Mouse (Mus musculus): Measurements from ENCODE around the gene Eipr1.

Eipr1 gene

DNA sequence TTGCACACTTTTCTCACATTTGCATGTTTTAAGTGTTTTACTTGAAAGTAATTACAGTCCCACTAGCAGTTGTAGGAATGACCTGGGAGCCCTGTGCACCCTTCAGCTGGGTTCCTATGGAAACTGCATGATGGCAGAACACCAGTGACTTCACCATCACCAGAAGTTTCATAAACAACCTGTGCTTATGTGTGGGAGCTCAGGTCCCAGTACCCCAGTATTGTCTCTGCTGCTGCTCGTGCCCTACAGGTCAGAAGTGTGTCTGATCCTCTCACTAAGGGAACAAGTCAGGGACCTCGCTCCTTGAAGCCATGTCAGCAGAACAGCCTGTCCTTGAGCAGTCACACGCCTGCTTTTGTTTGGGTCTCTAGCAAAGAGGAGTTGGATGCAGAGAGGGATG is 78.9 kb downstream of the Eipr1 start:
- DNase-seq: no peak

DNA sequence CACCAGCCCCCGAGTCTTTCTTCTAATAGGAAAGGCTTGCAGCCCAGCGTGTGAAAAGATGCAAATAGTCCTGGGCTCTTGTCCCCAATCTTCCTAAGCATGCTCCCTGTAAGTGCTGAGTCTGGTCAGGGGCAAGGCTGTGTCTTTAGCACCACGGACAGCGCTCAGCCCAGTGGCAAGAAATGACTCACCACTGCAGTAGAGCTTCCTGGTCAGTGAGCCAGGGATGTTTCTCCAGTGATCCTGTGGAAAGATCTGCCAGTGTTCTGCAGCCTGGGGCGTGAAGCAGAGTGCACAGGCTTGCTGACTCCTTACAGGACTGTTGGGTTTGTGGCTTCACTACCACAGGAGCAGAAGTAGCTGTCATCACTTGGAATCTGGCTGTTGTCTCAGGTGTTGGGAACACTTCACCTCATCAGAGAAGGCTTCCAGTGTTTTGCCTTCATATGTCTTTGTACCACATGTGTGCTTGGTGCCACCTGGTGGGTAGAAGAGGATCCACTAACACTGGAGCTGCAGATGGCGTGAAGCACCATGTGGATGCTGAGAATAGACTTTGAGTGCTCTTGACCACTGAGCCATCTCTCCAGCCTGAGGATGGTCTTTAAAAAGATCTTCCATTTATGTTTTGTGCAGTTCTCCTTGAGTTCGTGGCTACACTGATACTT is 79.6 kb downstream of the Eipr1 start:
- DNase-seq: peak; percentile 64

DNA sequence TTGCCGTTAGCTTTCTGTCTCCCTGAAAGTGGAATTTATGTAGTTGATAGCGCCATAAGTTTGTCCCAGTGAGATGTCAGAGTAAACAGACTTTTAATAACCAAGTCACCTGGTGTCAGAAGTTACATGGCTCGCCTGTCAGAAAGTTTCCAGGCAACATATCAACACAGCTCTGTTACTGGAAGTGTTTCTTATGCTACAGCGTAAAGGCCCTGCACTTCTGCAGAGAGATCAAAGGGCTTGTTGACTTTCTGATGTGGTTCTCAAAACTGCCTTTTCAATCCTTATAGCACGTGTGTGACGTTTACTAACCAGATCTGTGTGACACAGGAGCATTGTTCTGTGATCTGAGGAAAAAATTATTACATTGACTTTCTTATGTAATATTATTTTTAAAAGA is 82.7 kb downstream of the Eipr1 start:
- no peak for DNase-seq

DNA sequence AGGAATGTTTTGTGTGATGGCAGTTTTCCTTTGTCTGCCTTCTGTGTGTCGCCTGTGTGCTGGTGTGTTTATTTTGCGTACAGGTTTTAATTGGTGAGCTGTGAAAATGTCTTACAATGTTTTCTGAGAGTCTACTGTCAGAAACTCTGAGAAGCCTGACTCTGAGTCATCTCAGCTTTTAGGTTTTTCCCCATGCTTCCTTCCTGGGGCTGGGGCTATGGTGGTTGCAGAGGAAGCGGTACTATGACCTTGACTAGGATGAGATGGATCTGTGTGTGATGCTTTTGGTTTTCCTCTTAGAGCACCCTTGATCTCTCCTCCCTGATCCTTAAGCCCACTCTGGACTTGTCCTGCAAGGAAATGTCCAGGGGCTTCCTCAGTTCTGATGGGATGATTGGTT is 84.1 kb downstream of the Eipr1 start:
- no peak for DNase-seq

DNA sequence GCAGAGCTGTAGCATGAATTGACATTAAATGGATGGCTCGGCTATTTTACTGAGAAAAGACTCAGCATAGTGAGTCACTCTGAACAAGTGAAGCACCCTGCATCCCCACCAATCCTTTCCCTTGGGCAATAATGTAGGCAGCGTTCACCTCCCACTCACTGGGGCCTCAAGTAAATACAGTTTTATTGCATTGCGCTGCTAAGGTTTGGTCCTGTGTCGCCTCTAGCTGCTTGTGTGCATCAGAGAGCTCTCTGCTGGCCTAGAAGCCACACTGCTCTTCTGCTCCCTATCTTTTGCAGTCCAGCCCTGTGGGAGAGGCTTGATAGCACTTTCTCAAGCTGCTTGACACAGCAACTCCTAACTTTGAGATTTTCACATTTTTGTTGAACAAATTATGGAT is 86.7 kb downstream of the Eipr1 start:
- no peak for DNase-seq

DNA sequence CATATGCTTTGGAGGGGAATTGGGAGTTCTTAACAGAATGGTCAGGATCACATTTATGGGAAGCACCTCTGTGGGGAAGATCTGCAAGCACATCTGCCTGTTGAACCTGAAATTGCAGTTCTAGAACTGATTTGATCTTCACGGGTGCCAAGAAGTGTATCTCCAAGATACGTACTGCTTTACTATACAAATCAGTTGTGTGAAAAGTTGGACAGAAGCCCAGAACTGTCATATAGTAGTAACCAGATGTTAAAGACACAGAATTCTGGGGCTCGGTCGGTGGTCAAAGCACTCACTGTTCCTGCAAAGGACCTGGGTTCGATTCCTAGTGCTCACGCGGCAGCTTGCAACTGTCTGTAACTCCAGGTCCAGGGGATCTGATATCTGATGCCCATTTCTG is 87.4 kb downstream of the Eipr1 start:
- no peak for DNase-seq

DNA sequence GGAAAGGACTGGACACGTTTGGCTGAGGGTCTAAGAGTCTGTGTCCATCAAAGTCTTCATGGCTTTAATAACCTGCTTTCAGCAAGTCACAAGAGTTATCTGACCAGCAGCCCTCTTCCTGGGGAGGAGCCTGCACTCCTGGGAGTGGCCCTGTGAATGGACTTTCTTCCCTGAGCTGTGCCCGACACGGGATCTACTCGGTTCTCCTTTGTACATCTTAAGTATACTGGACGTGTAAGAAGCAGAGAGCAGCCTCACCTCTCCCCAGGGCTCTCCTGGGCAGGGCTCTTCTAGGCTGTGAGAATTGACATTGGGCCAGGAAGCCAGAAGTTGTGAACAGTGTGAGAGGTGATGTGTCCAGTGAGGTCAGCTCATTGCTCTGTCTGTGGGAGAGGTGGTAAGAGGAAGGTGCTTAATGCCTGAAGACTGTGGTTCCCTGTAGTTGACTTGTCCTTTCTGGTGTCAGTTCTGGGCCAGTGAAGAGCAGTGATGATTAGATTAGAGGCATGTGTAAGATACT is 89.6 kb downstream of the Eipr1 start:
- DNase-seq: no peak

DNA sequence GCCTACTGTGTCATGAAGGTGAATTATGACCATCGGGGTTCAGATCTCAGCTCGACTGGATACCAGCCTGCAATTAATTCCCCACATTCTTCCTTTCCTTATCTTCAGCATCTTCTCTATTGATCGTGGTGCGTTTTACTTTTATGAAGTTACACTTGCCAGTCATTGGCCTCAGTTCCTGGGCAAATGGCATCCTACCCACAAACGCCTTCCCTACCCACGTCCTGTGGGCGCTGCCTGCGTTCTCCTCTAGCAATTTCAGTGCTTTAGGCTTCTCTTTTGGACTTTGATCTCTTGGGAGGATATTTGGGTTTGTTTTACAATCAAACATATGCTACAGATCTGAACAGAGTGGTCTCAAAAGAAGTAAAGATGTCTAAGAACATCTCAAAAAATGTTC is 94.2 kb downstream of the Eipr1 start:
- DNase-seq: no peak

DNA sequence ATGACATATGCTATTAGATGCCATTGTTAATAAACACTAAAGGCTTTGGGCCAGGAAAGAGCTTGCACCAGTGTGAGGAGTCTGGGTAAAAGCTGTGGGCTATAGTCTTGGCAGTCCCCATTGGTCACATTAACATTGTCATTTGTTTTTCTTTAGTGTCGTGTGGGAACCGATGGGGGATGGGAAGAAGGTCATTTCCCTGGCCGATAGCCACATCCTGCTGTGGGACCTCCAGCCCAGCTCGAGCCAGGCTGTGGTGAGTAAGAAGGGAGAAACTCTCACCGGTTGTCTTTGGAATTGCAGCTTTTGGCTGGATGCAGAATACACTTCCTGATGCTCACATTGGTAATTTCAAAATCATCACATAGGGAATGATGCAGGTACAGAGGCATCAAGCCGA is 95.8 kb downstream of the Eipr1 start:
- DNase-seq: no peak

DNA sequence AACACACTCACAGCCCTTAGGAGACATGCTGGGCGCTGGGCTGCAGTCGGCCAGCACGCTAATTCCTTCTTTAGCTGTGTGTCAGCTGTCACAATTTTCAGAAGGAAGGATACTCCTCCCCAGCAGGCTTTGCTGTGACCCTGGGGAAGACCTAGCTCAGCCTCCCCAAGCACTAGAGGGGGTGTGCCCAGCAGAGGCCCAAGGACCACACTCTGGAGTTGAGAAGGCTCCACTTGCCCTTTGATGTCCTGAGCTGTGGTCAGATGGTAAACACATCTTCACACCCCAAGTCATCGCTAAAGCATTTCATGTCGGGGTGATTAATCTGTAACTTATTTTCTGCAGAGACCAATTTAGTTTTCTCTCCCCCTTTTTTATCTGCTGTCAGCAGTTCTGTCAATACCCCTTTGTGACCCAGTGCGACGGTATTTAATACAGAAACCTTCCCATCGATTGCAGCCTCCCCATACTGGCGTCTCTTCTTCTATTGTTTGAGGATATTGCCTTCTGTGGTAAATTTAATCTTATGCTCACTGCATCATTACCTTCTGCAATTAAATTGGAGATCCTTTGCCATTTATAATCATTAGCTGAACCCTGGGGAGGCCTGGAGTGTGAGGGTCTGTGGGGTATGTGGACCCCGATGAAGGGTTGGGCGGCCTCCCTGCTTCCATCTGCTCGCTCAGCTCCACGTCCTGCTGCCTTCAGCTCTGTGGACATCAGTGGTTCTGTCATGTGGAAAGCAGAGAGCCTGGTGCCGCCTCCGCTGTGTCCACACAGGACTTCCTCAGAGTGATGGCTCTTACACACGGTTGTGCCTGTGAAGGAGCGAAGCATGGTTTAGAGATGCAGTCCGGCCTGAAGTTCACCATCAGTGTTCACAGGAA is 97.4 kb downstream of the Eipr1 start:
- no peak for DNase-seq

DNA sequence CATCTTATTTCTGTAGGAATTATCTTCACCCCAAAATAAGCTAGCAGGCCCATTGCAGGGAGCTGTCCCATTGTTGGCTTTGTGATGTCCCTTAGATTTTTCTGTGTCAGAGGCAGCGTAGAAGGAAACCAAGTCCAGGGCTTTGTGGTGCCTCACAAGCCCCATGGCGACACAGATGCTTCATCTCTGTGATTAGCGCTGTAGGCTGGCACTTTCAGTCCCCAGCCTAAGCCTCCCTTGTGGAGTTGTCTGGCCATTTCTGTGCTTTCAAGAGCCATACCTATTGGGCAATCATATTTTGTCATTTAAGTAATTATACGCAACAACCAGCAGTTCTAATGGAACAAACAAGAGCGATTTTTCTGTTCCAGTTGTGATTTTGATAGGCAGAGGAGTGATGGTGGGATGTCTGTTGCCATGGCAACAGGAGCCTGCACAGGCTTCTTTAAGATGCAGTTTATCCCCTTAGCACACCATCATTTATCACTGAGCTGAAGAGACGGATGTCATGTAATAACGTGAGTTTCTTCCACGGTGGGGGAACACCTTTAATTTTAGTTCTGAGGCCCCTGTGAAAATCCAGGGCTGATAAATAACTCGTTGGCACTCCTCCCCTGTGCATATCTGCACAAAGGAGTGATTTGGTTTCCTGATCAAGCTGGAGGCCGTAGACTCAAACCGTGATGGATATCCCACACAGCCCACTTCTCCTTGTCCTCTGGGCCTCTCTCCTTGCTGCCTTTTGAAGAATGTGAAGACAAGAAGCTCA is 108.1 kb downstream of the Eipr1 start:
- no peak for DNase-seq

DNA sequence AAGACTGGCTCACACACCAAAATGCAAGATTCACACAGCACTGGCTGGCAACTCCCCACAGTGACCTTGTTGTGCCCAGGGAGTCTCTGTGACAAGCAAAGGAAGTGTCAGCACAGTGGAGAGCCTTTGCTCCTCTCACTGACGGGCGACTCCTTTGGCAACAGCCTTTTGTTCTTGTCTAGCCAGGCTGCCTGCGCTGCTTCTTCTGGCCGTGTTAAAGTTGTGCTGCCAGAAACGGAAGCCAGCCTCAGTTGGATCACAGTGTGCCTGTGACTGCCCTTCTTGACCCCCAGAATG is 108.6 kb downstream of the Eipr1 start:
- no peak for DNase-seq

DNA sequence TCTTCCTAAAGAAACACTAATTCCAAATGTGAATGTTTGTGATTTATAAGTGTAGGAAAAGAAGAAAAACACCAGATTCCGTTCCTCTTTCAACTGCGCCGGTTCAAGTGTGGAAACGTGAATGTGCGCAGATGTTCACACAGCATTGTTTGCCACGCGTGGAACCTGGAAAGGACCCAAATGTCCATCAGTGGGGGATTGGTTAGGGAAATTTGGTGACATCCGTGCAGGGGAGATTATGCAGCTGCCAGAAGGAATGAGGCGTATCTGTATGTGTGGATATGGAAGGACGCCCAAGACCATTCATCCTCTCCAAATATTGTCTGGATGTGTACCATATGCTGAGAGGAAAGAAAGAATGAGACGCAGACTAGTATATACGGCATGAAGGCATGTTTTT is 111.7 kb downstream of the Eipr1 start:
- DNase-seq: no peak

DNA sequence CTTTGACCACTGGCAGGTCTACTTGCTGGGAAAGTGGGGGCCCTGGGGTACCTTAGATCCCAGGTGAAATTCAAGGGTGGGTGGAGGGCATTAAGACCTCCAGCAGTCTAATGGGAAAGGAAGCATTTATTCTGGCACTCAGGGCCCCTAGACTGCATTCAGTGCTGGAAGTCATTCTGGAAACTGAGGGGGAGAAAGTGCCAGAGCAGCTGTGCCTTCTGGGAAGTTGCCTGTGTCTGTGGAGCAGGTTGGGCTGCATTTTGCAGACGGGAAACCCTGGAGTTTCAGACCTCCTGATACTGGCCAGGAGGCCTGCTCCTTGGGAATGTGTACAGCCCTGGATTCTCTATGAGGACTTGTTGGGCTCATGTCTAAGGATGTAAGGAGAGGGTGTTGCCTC is 114.5 kb downstream of the Eipr1 start:
- no peak for DNase-seq

DNA sequence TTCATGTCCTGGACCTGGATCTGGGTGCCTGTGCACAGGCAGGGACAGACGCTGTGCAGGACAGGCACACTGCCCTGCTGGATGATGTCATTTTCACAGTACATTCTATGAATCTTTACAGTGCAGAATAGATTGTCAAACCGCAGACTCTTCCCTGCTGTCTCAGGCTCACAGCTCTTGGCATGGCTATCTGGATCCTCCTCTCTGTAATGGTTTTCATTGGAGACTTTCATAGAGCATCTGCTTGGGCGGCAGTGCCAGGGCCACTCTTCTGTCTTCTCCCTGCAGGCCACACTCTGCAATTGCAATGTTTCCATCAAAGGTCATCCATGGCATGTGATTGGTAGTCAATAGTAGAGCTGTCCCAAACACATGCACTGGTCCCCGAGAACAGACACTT is 117.2 kb downstream of the Eipr1 start:
- DNase-seq: no peak

DNA sequence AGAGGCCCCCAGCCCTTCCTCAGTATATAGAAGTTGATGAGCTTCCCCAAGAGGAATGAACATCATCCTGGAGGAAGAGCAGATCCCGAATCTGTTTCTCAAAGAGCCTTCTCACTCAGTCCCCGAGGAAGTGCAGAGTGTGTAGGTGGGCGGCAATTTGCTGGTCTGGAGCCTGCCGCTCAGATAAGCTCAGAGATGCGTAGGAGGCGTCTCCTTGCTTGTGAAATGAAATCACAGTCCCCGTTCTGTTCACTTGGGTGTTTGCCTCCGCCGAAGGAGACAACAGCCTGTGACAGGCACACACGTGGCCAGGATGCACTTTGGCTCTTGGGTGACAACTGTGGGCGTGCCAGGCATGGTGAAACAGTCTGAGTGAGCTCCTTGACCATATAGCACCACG is 120.7 kb downstream of the Eipr1 start:
- no peak for DNase-seq

DNA sequence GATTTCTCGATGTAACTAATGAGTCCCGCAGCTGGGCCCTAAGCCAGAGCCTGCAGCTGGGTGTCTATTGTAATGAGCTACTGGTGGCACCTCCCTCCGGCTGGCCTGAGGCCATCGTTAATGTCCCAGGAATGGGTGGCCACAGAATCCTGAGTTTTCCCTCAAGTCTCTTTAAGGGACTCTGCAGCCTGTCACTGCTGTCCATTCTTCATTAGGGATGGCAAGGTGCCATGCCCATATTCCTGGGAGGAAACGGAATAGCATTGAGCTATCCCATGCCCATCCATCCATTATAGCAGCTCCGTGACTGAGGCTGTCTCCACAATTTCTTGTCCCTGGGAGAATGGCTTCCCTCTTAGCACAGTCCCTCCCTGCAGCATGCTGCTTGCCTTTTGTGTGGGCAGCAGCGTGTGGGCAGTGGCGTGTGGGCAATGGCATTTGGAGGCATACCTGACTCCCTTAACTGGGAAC is 123.2 kb downstream of the Eipr1 start:
- no peak for DNase-seq

DNA sequence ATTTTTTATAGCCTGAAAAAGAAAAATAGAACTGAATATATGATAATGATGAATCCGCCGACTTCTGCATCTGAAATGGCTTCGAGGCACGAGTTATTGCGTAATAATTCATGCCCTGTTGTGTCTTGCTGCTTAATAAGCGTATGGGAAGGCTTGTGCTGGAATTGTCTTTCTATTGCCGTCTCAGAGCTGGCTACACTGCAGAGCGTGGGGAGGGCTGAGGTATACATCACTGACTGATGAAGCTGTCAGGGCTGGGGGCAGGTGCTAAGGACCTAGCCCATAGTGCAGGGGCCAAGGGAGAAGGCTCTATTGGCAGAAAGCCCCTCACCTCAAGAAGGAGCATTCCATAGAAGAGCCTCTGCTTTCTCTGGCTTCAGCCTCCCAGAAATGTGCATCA is 123.9 kb downstream of the Eipr1 start:
- no peak for DNase-seq

DNA sequence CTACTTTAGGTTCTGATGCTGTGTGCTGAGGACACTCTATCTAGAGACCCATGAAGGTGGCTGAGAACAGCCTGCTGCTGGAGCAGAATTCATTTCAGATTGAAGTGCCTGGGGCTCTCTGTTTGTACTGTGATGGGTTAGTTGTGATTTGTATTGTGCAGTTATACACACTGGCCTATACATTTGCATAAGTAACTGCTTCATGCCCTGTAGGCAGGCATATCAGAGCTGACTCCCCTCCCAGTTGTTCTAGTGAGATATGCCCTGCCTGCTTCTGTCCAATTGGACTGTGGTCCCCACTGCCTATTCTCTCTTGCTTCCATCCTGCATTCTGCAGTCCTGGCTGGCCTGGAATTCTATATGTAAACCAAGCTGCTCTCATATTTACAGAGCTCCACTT is 128.9 kb downstream of the Eipr1 start:
- no peak for DNase-seq

DNA sequence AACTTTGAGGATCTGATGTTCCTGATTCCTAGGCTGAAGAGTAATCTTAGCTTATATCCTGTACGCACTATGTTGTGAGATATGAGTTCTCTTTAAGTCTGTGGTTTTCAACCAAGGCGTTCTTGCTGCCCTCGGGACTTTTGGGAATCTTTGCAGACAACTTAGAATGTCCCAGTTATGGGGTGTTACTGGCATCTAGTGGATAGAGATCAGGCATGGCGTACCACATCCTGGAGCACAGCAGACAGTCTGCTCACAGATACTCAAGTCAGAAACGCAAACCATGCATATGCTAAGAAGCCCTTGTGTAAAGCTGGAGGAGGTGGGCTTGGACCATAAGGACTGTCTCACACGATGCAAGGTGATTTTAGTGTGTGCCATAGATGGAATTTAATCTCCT is 136.1 kb downstream of the Eipr1 start:
- no peak for DNase-seq

DNA sequence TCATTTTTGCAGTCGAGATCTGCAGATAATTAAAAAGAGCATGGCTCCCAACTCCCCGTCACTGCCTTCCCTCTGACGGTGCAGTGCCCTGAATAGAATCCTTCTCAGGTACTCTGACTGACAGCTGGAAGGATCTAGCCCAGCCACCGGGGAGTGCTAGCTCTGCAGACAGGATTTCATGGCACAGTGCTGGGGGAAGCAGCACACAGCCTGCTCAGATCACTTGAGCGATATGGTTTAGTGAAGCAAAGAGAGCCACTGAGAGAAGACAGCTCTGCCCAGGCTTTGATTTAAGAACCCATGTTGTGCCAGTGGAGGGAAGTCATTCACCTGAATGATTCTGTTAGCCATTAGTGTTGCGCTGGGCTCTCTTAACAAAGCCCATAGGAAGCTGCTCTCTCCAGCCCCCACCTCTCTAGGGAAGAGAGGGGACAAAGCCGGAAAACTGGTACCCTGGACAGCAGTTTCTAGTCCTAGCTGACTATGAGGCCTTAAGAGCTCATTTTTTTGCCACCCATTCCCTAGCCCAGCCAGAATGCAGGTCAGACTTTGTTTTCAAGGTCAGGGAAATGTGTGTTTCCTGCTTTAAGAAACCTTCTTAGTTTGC is 137.6 kb downstream of the Eipr1 start:
- DNase-seq: no peak

DNA sequence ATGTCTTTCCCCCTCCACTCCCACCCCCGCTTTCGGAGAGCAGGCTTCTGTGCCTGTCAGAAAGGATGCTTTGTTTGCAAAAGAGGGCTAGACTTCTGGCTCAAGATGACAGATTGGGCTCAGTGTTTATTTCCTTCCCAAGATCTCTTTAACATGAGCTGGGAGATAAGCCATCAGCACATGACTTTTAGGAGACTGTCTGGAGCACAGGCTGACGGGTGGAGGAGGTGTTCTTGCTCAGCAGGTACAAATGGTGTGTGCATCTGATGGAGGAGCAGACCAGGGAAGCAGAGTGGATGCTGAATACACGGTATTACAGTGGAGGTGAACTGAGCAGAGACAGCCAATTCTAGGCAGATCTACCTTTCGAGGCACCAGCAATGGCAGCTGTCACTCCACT is 139.9 kb downstream of the Eipr1 start:
- no peak for DNase-seq

DNA sequence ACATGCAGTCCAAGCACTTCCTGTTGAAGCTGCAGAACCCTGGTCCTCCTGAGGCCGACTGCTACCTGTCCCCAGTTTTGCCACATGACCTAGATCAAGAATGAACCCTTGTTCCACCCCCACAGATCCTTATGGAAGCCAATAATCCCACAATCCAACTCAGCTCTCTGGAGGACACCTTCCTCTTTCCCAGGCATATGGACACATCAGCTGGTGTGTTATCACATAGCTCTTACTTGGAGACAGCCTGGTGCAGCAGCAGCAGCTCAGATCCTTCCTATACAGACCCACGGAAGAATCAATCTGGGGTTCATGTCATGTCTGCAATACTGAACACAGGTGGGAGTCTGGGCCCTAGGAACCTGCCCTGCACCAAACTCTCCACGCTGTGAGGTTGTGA is 145.0 kb downstream of the Eipr1 start:
- DNase-seq: no peak

All from liver (tissue).